Mouse (Mus musculus): ENCODE measurements at regions not wholly inside any gene's neighbourhood (a gene's known extent, or its start where the extent isn't known, plus 50 kb on each side); places are given as distances from the start of the nearest gene placed in this dataset.
A peak's percentile ranks its signal among the peaks of the same experiment; 100 is the strongest.

GRCm38 (mm10) chr10:92225818-92226217 lies 496.4 kb downstream of the Nedd1 start:
- DNase-seq = peak; percentile 17 to 19

GRCm38 (mm10) chr10:92225071-92225470 lies 497.1 kb downstream of the Nedd1 start:
- no peak for DNase-seq

GRCm38 (mm10) chr10:92219310-92219709 lies 502.9 kb downstream of the Nedd1 start:
- DNase-seq = no peak

GRCm38 (mm10) chr10:92170856-92171255 lies 551.4 kb downstream of the Nedd1 start:
- no peak for DNase-seq

GRCm38 (mm10) chr10:92166057-92166456 lies 556.2 kb downstream of the Nedd1 start:
- DNase-seq = no peak

GRCm38 (mm10) chr10:92164991-92165390 lies 557.2 kb downstream of the Nedd1 start:
- peak; percentile 10 to 20 for DNase-seq

- DNase-seq = no peak
These were observed 557.6 kb downstream of the Nedd1 start for GRCm38 (mm10) chr10:92164648-92164960.

- peak; percentile 16 to 22 for DNase-seq
These were observed 558.2 kb downstream of the Nedd1 start for GRCm38 (mm10) chr10:92163851-92164647.

- DNase-seq = peak; percentile 8 to 31
These were observed 559.1 kb downstream of the Nedd1 start for GRCm38 (mm10) chr10:92163071-92163504.

- peak; percentile 55 to 67 for DNase-seq
These were observed 559.7 kb downstream of the Nedd1 start for GRCm38 (mm10) chr10:92162473-92163011.

GRCm38 (mm10) chr10:92161501-92161900 lies 560.7 kb downstream of the Nedd1 start:
- DNase-seq = peak; percentile 9 to 21

- no peak for DNase-seq
These were observed 576.0 kb downstream of the Nedd1 start for GRCm38 (mm10) chr10:92146263-92146662.

GRCm38 (mm10) chr10:92135521-92135920 lies 586.7 kb downstream of the Nedd1 start:
- DNase-seq = no peak

GRCm38 (mm10) chr10:92112790-92113189 lies 609.4 kb downstream of the Nedd1 start:
- DNase-seq = no peak

- peak; percentile 39 to 44 for DNase-seq
These were observed 615.9 kb downstream of the Nedd1 start for GRCm38 (mm10) chr10:92106331-92106730.

GRCm38 (mm10) chr10:92103887-92104286 lies 618.3 kb downstream of the Nedd1 start:
- DNase-seq = no peak

GRCm38 (mm10) chr10:92102755-92103154 lies 619.5 kb downstream of the Nedd1 start:
- DNase-seq = no peak

- no peak for DNase-seq
These were observed 624.7 kb downstream of the Nedd1 start for GRCm38 (mm10) chr10:92097562-92097961.

- DNase-seq = no peak
These were observed 625.1 kb downstream of the Nedd1 start for GRCm38 (mm10) chr10:92097081-92097480.

GRCm38 (mm10) chr10:92091480-92092395 lies 630.5 kb downstream of the Nedd1 start:
- no peak for DNase-seq

- no peak for DNase-seq
These were observed 640.1 kb downstream of the Nedd1 start for GRCm38 (mm10) chr10:92082111-92082510.

- no peak for DNase-seq
These were observed 641.0 kb downstream of the Nedd1 start for GRCm38 (mm10) chr10:92081199-92081598.

GRCm38 (mm10) chr10:92079421-92079820 lies 642.8 kb downstream of the Nedd1 start:
- DNase-seq = no peak

All from cerebellum, postnatal 14 days (tissue).